Mouse (Mus musculus) megakaryocyte, adult 5-6 weeks (primary cell): ENCODE results near the gene Cdc42bpg. TPM values are rescaled to one million over a fixed set of nuclear protein-coding genes. Genes with fewer than 3 reads are reported as not detected.

Experiments used
- ATAC-seq: 2 replicates; pipeline ENCODE4 v1.8.0; 2016; ENCODE audit warnings: mild to moderate bottlenecking, inconsistent platforms; ENCODE audit not compliant: poor library complexity, severe bottlenecking
- total RNA-seq, 2 experiments: library from RNA; stranded (forward) in 1 of 2; stranded (reverse) in 1 of 2; fragments of 153-499, 151-499 nt in 1 of 2; fragments of 221-1000, 200-1000 nt in 1 of 2; gene quantifications; 2 replicates each; pipeline versions ENCODE4 v1.2.3 to v1.2.4; 2015 to 2017

Gene Cdc42bpg
- 0.56 and 0.68 TPM in 2 replicates for total RNA-seq (2015)
- 0.88 and 1.3 TPM in 2 replicates for total RNA-seq (2017)

DNA sequence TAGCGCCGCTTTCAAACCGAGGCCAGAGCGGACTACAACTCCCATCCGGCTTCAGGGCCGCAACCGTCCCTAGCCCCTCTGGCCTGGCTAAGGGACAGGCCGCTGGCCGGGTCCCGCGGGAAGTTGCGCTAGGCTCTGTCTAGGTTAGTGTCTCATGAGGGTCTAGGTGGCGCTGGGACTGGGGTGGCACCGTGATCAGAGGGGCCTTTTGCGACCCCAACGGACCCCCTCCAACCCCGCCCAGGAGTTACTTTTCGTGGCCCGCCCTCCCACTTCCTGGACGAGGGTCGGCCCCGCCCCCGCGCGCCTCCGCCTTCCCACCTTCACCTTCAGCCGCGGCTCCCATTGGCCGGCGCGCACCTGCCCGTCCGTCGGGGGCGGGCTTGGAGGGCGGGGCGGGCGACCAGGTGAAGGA is at the start of gene Cdc42bpg:
TSS of gene Cdc42bpg (plus strand) at position 320 of the 415 bp plus-strand sequence.
- ATAC-seq, result peak; percentile 77

DNA sequence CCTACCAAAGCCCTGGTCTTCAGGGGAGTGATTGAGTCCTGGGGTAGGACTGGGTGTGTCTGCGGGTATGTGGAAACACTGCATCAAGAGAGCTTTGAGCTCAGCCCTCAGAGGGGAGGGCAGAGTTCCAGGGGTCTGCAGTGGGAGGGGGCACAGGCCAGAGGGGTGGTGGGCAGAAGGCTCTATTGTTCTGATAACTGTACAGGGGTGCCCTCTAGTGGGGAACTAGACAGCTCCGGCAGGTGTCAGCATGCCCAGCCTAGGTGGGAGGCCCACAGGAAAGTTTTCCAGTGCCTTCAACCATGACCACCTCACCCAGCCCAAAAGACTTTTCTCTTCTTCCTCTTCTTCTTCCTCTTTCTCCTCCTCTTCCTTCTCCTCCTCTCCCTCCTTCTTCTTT is 45.8 kb upstream of the Cdc42bpg start:
- peak; percentile 26; the same call in 1 of the 2 replicates for ATAC-seq

DNA sequence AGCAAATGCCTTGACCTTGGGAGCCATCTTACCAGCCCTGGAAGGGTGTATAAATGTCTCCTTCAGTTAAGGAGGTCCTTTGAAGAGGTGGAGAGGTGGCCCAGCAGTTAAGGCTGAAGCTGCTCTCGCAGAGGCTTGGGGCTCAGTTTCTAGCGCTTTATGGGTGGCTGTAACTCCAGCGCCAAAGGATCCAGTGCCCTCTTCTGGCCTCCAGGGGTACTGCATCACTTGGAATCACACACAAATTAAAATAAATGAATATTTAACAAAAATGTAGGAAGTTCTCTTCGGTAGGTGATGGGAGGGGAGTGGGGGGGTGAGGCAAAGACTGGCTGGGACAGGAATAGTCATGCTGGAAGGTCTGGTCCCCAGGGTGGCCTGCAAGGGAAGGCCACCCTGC is 45.3 kb upstream of the Cdc42bpg start:
- ATAC-seq, result no peak

DNA sequence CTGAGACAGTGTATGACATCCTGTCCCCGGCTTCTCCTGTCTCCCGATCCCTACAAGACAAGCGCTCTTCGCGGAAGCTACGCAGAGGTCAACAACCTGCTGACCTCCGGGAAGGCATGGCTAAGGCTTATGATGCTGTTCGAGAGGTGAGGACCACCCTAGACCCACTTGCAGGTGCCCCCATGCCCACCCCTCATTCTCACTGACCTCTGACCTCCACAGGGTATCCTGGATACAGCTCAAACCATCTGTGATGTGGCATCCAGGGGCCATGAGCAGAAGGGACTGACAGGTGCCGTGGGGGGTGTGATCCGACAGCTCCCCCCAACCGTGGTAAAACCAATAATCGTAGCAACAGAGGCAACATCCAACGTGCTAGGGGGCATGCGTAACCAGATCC is 44.9 kb upstream of the Cdc42bpg start:
- ATAC-seq, result no peak

DNA sequence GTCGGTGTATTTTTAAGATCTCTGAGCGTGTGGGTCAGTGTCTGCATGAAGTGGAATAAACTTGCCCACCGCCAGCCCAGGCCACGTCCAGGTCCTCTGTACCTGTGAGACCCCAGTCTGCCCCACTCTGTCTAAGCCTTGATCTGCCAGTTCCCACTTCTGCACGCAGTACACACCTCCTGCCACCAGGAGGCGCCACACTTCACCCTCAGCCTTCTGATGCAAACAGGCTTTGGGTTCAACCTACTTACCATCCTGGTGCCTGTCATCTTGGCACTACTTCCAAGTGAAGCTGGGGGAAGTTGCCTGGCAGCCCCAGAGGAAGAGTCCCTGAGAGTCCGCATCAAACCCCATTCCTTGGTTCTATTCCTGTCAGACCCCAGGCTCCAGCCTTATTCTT is 44.0 kb upstream of the Cdc42bpg start:
- peak; percentile 86 for ATAC-seq

DNA sequence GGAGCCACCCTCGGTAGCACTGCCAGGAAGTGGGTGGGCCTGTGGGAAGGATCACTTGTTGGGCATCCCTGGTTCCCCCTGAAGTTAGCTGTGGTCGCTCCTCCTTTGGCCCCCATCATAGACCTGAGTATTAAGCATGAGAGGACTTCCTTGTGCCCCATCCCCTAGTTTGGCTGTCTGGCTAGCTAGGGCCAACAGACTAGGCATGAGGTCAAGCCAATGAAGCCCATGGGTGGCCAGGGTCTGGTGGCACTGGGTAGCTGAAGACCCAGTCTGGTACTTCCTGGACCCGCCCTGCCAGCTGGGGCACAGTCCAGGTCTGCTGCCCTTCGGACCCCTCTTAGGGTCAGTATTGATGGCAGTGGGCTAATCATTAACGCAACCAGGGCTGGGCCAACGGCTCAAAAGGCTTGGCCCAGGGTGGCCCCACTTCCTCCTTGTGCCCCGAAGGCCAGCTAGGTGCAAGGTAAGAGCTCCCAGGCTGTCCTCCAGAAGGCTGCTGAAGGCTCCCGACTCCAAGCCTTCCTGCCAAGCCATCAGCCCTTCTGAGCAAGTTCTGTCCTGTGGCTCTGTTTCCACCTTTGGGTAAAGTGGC is 43.3 kb upstream of the Cdc42bpg start:
- ATAC-seq, result no peak

DNA sequence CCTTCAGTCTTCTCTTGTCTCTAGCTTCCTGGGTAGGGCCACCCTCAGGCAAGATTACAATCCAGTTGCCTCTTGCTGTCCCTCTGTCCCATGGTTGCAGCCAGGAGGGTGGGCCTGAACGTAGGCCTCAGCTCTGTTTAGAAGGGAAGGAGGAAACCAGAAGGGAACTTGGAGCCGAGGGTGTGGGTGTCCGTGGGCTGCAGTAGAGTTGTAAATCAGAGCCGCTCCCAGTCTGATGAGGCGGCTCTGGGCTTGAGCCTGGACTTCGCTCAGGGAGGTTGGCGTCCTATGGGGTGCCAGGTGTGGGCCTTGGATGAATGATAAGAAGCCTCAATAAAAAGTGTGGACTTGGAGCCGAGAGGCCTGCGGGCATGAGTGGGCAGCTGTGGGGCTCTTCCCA is 42.1 kb upstream of the Cdc42bpg start:
- ATAC-seq, result no peak

DNA sequence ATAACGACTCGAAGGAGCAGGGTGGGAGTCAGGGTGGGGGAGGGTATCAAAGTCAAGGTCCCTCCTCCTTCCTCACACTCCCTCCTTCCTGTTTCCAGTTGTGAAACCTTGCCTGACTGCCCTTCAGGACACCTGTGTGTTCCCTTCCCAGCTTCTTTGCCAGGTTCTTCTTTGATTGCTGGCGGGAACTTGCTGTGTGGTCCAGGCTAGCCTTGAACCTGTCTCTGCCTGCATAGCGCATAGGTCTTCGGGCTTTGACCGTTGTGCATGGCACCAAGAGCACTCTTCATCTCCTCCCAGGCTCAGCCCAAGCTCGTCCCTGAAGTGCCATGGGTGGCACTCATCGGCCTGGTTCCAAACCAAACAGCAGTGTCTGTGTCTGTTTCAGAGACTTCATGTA is 41.3 kb upstream of the Cdc42bpg start:
- ATAC-seq, result no peak

DNA sequence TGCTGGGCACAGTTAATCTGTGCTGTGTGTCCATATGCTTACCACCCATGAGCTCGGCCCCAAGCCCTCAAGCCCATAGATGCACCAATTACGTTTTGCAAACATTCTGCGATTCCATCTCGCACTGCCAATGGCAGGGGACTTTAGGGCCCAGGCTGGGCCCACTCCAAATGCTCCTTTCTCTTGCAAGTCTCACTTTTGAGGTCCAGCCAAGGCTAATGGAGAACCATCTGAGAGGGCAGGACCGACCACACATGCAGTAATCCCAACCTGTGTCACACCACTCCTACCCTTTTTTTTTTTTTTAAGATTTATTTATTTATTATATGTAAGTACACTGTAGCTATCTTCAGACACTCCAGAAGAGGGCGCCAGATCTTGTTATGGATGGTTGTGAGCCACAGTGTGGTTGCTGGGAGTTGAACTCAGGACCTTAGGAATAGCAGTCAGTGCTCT is 40.5 kb upstream of the Cdc42bpg start:
- no peak for ATAC-seq

DNA sequence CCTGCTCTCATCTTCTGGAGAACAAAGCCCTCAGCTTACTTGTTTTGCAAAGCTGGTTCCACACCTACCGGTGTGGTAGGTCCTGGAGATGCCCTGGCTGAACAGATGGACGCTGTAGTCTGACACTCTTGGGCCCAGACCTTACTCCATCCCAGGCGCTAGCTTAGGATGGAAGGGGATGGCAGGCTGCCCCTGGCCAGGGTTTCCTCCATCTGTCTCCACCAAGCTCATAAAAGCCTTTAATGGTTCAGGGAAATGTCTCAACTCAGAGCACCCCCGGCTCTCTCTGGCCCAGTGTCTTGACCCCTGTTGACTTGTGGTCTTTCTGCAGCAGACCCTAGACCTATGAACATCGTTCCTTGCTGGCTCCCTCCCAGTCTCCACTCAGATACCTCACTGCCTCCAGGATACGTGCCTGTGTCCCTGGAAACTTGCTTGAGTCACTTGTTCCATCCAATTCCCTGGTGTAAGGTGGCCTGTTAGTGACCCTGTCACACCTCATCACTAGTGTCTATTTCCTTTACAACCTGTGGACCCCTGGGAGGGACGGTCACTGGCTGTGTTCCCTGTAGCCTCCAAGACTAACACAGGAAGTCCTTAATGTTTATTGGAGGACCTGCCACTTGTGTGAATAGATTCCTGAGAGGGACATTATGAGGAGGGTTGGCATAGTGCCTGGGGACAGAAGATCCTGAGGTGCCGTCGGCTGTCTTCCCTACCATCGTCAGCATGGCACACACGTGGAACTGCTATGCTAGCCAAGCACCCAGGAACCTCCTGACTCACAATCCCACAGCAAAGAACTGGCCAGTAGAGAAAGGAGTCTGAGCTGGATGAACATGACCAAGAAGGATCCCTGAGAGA is 38.7 kb upstream of the Cdc42bpg start:
- 0 out of 2 replicates have a peak, but pooled peaks have one; percentile 2 for ATAC-seq

DNA sequence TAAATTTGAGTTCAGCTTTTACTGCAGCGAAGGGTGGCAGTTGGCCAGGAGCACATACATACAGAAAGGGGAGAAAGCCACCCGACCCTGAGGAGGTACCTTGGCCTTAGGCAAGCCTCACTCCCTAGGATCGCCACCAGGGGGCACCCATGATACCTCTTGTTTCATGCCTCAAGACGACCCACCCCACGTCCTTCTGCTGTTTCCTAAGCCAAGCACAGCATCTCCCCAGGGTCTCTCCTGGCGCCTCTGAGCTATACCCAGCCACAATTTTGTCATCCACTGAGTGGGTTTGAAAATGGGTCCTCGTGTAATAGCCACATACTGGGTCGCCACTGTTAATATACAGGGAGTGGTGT is 38.1 kb upstream of the Cdc42bpg start:
- peak; percentile 88 for ATAC-seq

DNA sequence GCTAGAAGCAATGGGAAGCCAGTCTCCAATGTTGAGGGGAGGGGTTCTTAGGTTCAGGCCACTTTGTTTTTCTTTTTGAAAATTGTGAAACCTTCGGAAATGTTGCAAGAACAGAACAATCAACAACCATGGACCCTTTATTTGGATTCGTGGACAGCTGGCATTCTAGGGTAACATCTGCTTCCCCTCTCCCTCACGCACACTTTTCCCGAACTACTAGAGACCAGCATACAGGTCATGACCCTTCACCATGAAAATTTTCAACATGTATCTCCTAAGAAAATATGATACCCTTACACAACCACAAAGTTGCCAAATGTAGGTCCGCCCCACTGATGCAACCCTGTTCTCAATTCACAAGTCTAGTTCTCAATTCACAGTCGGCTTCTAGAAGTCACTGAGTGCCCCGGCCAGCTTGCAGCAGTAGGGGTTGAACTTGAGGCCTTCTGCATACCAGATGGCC is 37.6 kb upstream of the Cdc42bpg start:
- ATAC-seq, result peak; percentile 70

DNA sequence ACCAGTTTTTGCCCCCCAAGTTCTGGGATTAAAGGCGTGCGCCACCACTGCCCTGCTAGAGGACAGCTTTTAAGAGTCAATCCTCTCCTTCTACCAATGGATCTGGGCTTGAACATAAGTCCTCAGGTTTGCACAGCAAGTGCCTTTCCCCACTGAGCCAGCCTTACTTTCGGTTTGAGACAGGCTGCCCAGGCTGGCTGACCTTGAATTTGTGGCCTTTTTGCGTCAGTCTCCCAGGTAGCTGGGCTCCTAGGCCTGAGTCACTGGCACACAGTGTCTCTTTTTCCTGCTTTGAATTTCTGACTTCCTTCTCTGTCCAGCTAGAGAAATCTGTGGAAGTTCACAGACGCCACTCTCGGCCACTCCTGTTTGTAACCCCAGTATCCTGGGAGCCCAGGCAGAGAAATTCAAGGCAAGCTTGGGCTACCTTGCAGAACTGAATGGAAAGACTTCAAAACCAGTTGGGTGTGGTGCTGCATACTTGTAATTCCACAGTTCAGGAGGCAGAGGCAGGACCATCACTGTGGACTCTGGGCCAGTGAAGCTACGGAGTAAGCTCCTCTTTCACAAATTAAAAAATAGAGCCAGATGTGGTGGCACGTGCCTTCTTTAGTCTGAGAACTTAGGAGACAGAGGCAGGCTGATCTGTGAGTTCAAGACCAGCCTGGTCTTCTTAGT is 36.3 kb upstream of the Cdc42bpg start:
- ATAC-seq, result no peak

DNA sequence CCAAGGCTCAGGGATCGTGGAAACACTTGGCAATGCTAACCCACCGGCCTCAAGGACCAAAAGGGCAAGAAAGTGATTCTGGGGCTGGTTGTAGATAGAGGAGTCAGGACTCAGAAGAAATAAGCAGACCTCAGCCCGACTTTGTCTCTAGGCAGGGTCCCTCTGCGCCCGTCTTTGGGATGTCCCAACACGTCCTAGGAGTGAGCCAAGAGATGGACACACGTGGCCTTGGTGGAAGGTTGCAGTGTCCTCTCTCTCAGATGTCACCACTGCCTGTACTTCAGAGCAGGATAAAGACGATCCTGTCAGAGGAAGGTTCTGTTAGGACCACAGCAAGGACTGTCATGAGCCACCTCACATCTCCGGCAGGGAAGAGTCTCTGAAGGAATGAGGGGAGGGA is 35.6 kb upstream of the Cdc42bpg start:
- ATAC-seq, result no peak

DNA sequence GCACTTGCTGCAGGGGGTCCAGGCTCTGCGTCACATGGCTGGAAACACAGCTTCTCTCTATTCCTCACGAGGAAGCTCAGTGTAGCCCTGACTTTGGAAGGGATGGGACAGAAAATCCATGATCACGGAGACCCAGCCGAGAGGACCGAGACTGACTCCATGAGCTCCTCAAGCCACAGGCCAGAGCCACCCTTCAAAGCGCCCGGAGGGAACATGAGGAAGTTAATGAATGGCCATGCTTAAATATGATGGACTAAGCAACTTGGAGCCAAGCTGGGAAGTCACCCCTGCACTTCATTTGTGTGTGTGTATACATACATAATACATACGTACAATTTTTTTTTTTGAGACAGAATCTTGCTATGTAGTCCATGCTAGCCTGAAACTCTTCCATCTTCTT is 35.0 kb upstream of the Cdc42bpg start:
- ATAC-seq, result no peak

DNA sequence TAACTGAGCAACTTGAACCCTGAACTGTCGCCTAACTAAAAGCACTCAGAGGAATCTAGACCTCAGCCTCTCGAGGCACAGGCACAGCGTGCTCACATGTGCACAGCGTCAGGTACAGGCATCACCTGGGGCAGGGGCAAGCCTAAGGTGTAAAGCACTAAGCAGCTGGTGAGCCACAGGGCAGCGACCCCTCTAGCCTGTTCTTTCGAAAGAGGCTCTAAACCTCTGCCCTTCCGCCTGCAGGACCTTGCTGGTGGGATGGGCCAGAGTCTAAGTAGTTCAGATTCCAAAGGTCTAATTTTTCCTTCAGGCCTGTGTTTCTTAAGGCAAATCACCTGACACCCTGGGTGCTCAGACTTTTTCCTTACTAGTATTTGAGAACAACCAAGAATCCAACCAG is 34.2 kb upstream of the Cdc42bpg start:
- ATAC-seq, result no peak

DNA sequence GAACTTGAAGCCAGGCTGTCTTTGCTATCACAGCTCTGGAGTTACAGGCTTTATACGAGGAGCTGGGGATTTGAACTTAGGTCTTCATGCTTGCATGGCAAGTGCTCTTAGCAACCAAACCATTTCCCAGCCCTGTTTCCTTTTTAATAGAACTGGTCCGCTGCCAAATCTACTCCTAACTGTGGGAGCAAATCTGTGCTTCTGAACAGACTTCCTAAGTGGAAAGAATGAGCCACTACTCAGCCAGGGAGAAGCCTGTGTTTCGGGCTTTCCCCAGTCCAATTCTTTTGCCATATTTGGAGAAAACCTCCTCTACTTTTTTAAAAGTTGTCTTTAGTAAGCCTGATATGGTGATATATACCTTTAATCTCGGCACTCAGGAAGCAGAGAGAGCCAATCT is 33.5 kb upstream of the Cdc42bpg start:
- no peak for ATAC-seq

DNA sequence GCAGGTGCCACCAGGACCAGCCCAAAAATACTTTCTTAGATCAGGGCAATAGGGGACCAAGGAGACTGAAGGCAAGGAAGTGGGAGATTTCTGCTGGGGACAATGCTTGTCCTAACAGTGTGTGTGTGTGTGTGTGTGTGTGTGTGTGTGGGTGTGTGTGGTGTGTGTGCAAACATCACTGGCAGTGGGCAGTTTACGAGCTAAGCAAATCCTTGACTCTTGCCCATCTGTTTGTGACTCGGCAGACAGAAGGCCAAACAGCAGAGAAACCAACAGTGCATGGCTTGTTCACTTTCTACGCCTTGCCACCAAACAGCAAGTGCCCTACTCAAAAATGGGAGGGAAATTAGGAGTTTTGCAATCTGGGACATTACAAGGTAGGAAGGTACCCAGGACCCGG is 32.7 kb upstream of the Cdc42bpg start:
- no peak for ATAC-seq

DNA sequence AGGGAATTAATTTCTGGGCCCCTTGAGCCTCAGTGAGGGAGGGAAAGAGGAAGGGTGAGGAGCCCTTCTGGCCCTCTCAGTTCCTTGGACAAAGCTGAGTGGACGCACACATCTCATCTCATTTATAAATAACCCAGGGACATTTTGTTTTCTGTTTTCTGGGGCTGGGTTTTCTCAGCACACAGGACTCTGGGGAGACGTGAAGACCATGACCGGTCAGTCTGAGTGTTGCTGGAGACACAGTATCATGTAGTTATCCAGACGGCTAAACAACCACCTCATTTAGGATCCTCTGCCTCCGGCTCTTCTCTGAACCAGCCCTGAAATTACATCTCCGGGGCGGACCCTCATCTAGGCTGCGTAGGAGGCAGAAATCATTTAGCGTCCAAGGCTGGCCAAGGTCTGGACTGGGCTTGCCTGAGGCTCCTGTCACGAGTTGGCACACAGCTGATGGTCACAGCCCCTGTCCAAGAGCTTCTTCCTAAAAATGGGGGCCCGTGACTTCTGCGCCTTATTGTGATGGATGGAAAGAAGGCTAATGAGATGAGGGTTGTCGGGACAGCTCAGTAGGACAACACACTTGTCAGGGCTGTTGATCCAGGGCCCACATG is 32.2 kb upstream of the Cdc42bpg start:
- no peak for ATAC-seq

DNA sequence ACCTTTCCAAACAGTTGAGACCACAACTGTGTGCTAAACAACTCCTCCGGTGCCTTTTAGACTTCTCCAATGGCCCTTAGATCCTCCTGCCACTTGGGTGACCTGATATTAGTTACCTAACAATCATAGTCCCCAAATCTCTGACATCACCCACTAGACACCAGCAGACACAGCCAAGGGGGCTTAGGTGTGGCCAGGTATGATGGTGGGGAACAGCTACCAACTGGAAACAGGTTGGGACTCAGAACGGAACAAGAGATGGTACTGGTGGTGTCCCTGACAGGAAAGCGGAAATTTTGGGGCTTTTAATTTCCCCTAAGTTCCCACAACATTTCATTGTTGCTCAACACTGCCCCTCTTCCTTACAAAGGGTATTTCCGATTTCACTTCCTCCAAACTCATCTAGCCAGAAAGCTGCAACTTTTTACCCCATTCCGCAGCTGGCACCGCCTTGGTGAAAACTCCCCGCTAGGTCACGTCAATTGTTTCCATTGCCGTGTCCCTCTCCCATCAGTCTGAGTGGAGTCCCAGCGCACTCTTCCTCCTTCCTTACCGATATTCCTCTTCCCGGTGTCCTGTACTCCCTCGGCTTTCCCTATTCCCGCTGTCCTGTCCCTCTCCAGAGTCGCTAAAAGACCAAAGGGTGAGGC is 30.4 kb upstream of the Cdc42bpg start:
- ATAC-seq, result peak; percentile 17
